Mouse (Mus musculus) heart, embryonic 14.5 days (tissue): ENCODE results near the gene Nanos2. TPM values are rescaled to one million over a fixed set of nuclear protein-coding genes. Genes with fewer than 3 reads are reported as not detected.

Experiments used
- ATAC-seq: fragments of 200-750 bp; cut with Nextera tagmentation; 2 replicates; pipeline ENCODE4 v1.8.0; 2017; ENCODE audit warnings: low read depth, moderate TSS enrichment; ENCODE audit not compliant: insufficient number of reproducible peaks, insufficient read depth, low FRiP score
- H3K27ac ChIP-seq, 2 experiments: fragments of 200-500 bp in 1 of 2; fragments of 300-500 bp in 1 of 2; sonication (generic) in 1 of 2; replicated peaks in 1 of 2; 2 replicates each; pipeline ENCODE4 v1.5.1; 2012 to 2014; ENCODE audit warnings: low read depth in 2 of 2, low read length in 2 of 2, control low read depth in 1 of 2, mild to moderate bottlenecking in 1 of 2, mixed read lengths in 1 of 2; ENCODE audit not compliant: control insufficient read depth in 1 of 2, insufficient read depth in 1 of 2
- H3K27me3 ChIP-seq: fragments of 300-500 bp; sonication (generic); 2 replicates; pipeline ENCODE4 v1.6.1; 2014; ENCODE audit warnings: mild to moderate bottlenecking, low read length, control low read depth; ENCODE audit not compliant: control insufficient read depth, insufficient read depth
- H3K36me3 ChIP-seq: fragments of 300-500 bp; sonication (generic); 2 replicates; pipeline ENCODE4 v1.6.1; 2014; ENCODE audit warnings: mild to moderate bottlenecking, control low read depth, low read length, mixed read lengths; ENCODE audit not compliant: control insufficient read depth, insufficient read depth
- H3K4me1 ChIP-seq, 2 experiments: fragments of 200-500 bp in 1 of 2; fragments of 300-500 bp in 1 of 2; sonication (generic) in 1 of 2; 2 replicates each; pipeline ENCODE4 v1.6.1; 2012 to 2014; ENCODE audit warnings: low read length in 2 of 2, control low read depth in 1 of 2, mixed read lengths in 1 of 2; ENCODE audit not compliant: control insufficient read depth in 2 of 2, insufficient read depth in 2 of 2
- H3K4me2 ChIP-seq: fragments of 300-500 bp; sonication (generic); 2 replicates; pipeline ENCODE4 v1.6.1; 2014; ENCODE audit warnings: mild to moderate bottlenecking, low read length
- H3K4me3 ChIP-seq, 2 experiments: fragments of 200-500 bp in 1 of 2; fragments of 300-500 bp in 1 of 2; sonication (generic) in 1 of 2; 2 replicates each; pipeline ENCODE4 v1.5.1; 2012 to 2014; ENCODE audit warnings: low read length in 2 of 2, mild to moderate bottlenecking in 2 of 2, control low read depth in 1 of 2, low read depth in 1 of 2, moderate library complexity in 1 of 2; ENCODE audit not compliant: control insufficient read depth in 1 of 2, insufficient read depth in 1 of 2
- H3K9ac ChIP-seq: fragments of 300-500 bp; sonication (generic); 2 replicates; pipeline ENCODE4 v1.6.1; 2014; ENCODE audit warnings: mild to moderate bottlenecking, low read length
- H3K9me3 ChIP-seq: fragments of 300-500 bp; sonication (generic); 2 replicates; pipeline ENCODE4 v1.6.1; 2016; ENCODE audit warnings: low read length, control low read depth; ENCODE audit not compliant: control insufficient read depth
- WGBS: fragments of 180-500 bp; shearing (Covaris S2); extraction: QIAGEN DNeasy Blood & Tissue Kit; methylation state at CpG from one replicate; pipeline ENCODE4 v1.1.7; 2014; 5-methylcytosine and 5-hydroxymethylcytosine counted together
- polyA plus RNA-seq: library from polyadenylated mRNA; unstranded; fragments of >200 nt; fragmentation: Nextera tagmentation; extraction: Ambion mirVana; gene quantifications from 2 replicates; pipeline ENCODE4 v1.2.1, GENCODE M21; 2014

Nanos2 gene
- polyA plus RNA-seq = not detected in 2 replicates

DNA sequence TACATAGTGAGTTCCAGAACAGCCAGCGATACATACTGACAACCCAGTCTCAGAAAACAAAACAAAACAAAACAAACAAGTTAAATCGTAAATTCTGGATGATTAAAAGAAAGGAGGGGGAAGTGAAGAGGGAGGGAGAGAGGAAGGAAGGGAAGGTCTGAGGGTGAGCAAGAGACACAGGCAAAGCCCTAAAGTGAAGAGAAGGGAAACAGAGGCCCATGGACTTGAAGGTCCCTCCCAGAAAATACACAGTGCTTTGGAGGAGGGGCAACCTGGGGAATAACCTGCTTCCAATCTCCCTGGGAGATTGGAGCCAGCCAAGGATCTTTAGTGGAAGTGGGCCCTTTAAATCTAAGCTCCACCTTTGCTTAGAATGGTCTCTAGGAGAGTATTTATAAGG lies at the start of gene Nanos2:
Gene Nanos2 (plus strand): TSS at position 301 of the 400 bp plus-strand sequence.
- no peak within 1 kb of the TSS for H3K4me2 ChIP-seq
- no peak within 1 kb of the TSS for H3K9ac ChIP-seq
- ATAC-seq = no peak
- H3K9me3 ChIP-seq = no peaks in the 10 kb centered on the region
- H3K4me3 ChIP-seq = no peak within 1 kb of the TSS
- 77% methylated on average over 2 of the region's 2 CpGs for WGBS
- no peak within 1 kb of the TSS for H3K27ac ChIP-seq
- H3K36me3 ChIP-seq = no peaks in the 10 kb centered on the region
- peaks cover 13% of the 10 kb centered on the region for H3K27me3 ChIP-seq
- H3K4me1 ChIP-seq = peaks cover 5 to 14% of the 10 kb centered on the region in 2 experiments

DNA sequence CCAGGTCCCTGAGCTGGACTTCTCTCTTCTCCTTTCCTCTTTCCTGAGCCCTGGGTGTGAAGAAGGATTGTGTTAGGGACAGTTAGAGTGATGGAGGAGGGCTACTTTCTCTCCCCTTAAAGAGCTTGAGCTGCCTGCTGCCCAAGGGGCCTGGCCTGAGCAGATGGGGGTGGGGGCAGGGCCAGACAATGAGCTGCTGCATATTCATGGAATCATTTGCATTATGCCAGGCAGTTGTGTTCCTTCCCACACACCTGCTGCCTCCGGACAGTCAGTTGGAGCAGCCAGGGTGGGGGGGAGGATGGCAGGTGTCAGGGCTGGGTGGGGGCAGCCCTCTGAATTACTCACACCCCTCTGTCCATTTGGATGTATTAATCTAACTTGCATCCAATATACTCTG lies 44.8 kb upstream of the Nanos2 start:
- Histone ChIP-seq H3K27me3 (no peaks in the 10 kb centered on the region), H3K4me1 (no peaks in the 10 kb centered on the region), H3K36me3 (no peaks in the 10 kb centered on the region), H3K9me3 (no peaks in the 10 kb centered on the region), H3K4me3 (no peak overlapping the region), H3K27ac (no peak overlapping the region), H3K4me2 (no peak overlapping the region), H3K9ac (no peak overlapping the region)
- WGBS = 70% methylated on average over 1 of the region's 1 CpGs
- no peak for ATAC-seq

DNA sequence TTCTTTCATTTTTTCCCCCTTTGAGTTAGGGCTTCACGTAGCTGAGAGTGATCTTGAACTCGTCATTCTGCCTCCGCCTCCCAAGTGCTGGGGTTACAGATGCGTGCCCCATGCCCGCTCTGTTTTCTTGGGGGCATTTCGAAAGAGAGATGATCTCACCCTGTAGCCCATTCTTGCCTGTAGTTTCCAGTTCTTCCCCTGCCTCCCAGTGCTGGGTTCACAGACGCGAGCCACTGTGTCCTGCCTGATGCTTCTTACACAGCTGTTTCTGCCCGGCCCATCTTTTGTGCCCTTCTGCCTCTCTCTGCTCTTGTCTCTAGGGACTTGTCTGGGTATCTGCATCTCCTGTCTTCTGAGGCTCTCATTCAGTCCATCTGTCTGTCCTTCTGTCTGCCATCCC lies 44.4 kb upstream of the Nanos2 start:
- H3K27me3 ChIP-seq = no peaks in the 10 kb centered on the region
- H3K4me3 ChIP-seq = no peak overlapping the region
- no peaks in the 10 kb centered on the region for H3K4me1 ChIP-seq
- H3K9me3 ChIP-seq = no peaks in the 10 kb centered on the region
- no peak overlapping the region for H3K27ac ChIP-seq
- H3K4me2 ChIP-seq = no peak overlapping the region
- no peaks in the 10 kb centered on the region for H3K36me3 ChIP-seq
- no peak overlapping the region for H3K9ac ChIP-seq
- 55% methylated on average over 9 of the region's 9 CpGs for WGBS
- ATAC-seq = no peak

DNA sequence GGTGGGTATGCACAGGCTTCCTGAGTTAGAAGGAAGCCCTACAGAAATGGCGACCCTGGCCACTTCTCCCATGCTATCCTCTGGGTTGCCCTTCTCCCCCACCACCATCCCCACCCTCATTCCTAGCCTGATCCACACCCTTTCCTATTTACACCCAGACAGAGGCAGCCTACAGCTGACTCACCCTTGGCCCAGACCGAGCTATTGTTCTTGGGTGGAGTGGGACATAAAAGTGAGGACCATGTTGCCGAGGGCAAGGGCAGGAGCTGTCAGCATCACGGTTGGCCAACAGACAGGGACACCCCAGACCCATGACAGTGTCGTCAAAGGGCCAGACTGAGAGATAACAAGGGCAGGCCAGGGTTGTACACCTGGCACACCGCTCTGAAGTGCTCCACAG lies 39.0 kb upstream of the Nanos2 start:
- Histone ChIP-seq H3K9me3 (no peaks in the 10 kb centered on the region), H3K9ac (no peak overlapping the region), H3K27me3 (peaks cover 4% of the 10 kb centered on the region), H3K36me3 (no peaks in the 10 kb centered on the region), H3K27ac (0 out of 4 replicates have a peak overlapping the region, but pooled peaks of 1 of the 2 experiments have one; percentile 14), H3K4me1 (peaks cover 0 to 5% of the 10 kb centered on the region in 2 experiments; a peak in 1 of 4 replicates), H3K4me2 (no peak overlapping the region), H3K4me3 (no peak overlapping the region)
- 42% methylated on average over 6 of the region's 6 CpGs for WGBS
- peak; percentile 70; the same call in 1 of the 2 replicates for ATAC-seq

DNA sequence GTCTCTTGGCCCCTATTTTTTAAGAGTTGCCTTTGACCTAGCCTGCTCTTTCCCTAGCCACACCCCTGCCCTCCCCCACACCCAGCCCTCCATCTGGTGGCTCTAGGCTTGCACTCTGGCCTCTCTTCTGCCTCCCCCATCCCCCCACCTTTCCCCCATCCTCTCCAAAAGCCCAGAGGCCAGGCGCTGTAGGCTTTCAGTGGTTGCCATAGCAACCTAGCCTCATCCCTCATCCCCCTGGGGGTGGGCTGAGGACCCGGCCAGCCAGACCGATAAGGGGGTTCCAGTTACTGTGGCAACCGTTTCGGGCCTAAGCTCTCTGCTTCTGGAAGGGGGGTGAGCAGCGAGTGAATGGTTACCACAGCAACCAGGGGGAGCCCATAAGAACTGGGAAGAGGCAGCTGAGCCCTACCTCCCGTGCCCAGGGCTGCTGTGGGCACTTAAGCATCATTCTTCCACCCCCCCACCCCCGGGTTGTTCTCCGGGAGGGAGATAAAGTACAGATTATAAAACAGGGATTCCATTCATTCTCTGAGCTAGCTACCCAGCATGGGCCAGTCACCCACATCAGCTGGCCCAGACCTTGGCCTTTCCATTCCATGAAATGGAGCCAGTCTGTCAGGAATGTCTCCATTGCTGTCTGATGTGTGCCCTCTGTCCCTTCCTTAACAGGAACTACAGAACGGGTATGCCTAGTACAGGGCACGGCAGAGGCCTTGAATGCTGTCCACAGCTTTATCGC lies 37.2 kb upstream of the Nanos2 start:
- Histone ChIP-seq H3K4me3 (no peak overlapping the region), H3K4me1 (peaks cover 0 to 5% of the 10 kb centered on the region in 2 experiments; a peak in 1 of 4 replicates), H3K9me3 (no peaks in the 10 kb centered on the region), H3K27ac (no peak overlapping the region), H3K27me3 (peaks cover 4% of the 10 kb centered on the region), H3K9ac (no peak overlapping the region), H3K36me3 (no peaks in the 10 kb centered on the region), H3K4me2 (no peak overlapping the region)
- no peak for ATAC-seq
- 23% methylated on average over 12 of the region's 12 CpGs for WGBS

DNA sequence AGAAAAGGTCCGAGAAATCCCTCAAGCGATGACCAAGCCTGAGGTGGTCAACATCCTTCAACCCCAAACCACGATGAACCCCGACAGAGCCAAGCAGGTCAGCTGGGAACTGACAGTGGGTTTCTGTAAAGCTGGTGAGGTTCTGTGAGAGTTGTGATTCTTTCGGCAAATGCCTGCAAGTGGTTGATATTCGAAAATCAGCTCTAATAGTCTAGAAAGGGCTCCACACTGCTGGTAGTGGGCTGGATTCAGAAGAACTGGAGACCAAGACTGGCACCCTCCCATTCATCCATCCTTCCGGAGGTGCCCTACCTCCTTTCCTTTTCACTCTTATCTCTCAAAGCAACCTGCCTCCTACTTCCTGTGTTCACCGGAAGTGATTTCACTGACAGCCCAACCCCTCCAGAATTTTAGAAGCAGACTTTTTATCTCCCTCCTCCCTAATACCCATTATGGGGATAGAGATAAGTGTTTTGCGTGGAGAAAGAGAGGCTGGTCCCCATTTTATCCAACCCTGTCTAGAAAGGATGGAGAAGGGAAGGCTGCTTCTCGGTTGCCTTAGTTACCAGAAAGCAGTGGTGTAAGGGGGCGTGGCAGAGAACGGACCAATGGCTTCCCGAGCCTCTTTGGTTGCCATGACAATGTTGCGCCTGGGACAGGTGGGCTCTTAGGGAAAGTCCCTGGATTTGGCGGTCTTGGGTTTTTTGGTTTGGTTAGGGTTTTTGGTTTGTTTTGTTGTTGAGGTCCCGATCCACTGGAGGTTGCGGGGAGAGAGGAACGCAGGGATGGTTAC lies 36.5 kb upstream of the Nanos2 start:
- 24% methylated on average over 18 of the region's 18 CpGs for WGBS
- Histone ChIP-seq H3K36me3 (no peaks in the 10 kb centered on the region), H3K4me1 (peaks cover 0 to 5% of the 10 kb centered on the region in 2 experiments; a peak in 1 of 4 replicates), H3K9me3 (no peaks in the 10 kb centered on the region), H3K9ac (no peak overlapping the region), H3K27ac (no peak overlapping the region), H3K4me3 (no peak overlapping the region), H3K4me2 (no peak overlapping the region), H3K27me3 (peaks cover 4% of the 10 kb centered on the region)
- ATAC-seq = no peak

DNA sequence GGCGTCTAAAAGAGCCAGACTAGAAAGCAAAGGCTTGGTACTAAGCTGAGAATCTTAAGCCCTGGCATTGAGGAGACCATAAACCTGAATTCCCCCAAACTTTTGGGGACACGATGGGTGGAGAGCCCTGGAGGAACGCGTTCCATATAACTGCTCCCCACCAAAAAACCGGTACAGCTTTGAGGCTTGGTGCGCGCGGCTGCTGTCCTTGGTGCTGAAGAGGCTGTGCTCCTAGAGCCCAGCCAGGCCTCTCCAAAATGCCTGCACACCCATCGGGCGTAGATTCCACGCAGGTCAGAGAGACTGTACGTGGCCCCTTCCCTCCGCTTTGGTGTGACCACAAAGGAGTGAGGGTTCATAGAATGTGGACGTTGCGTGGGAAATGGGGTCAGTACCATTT lies 35.8 kb upstream of the Nanos2 start:
- no peak overlapping the region for H3K9ac ChIP-seq
- H3K36me3 ChIP-seq = no peaks in the 10 kb centered on the region
- H3K4me2 ChIP-seq = no peak overlapping the region
- peaks cover 8% of the 10 kb centered on the region for H3K27me3 ChIP-seq
- no peaks in the 10 kb centered on the region for H3K9me3 ChIP-seq
- 16% methylated on average over 15 of the region's 15 CpGs for WGBS
- peaks cover 0 to 5% of the 10 kb centered on the region in 2 experiments; a peak in 1 of 4 replicates for H3K4me1 ChIP-seq
- H3K4me3 ChIP-seq = no peak overlapping the region
- H3K27ac ChIP-seq = no peak overlapping the region
- no peak for ATAC-seq
